Mouse (Mus musculus) small intestine, adult 2 months (tissue): ENCODE measurements around the gene Kat6b.

ENCODE experiments used
- CTCF ChIP-seq: fragments of 200-500 bp; IDR thresholded peaks from 2 replicates; pipeline ENCODE4 v1.5.1; 2012; ENCODE audit warnings: low read depth, mild to moderate bottlenecking, control low read depth, inconsistent platforms, low read length, moderate library complexity, mixed read lengths; ENCODE audit not compliant: insufficient replicate concordance, insufficient read length; ENCODE audit errors: extremely low read depth
- POLR2A ChIP-seq: fragments of 200-500 bp; IDR thresholded peaks from 2 replicates; pipeline ENCODE4 v1.6.1; 2012; ENCODE audit warnings: low read depth, mild to moderate bottlenecking, control low read depth, inconsistent platforms, low read length, moderate library complexity

DNA sequence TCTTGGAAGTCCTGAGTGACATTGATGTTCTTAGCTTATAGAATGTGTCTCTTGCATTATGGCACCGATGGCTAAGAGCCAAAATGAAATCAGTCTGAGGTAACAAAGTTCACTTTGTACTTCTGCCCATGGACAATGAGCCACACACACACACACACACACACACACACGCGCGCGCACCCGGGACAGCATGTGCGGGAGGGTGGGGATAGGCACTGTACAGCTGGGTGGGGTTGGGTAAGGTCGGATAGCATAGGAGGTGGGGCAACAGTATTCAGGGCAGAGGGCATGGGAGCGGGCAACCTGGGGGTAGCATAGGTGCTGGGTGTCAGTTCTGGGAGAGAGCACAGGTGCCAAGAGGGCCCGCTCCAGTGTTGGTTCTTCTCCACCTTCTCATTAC lies 3.5 kb downstream of the Kat6b start:
- TF ChIP-seq CTCF: no peak
- no peak for TF ChIP-seq POLR2A
